Mouse (Mus musculus): ENCODE measurements around the gene Srsf6.

DNA sequence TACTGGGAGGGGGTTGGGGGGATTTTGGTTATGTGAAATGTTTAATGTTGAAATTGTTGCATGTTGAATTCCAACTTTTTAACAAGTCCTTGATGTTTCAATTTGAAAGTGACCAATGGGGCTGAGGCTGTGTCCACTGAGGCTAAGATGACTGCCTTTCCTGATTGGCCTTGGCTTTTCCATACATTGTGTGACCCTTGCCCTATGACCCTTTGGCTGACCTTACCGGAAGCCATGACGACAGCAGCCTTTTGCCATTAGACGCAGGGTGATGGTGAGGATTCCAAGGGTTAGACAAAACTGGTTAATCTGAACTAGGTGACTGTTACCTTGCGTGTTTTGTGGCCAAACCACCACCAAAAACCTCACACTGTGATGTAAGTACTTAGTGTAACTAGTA, 1.4 kb downstream of the Srsf6 start:
- TF ChIP-seq CTCF (IDR thresholded peaks at IDR 0.05) (no peak), POLR2A (IDR thresholded peaks at IDR 0.05; ENCODE audit: insufficient read depth, low read depth, low read length) (no peak)
